ENCODE assay signal across 18 mouse cellular contexts in genomic region chr5:114661029-114661428, GRCm38 (mm10). TPM values are rescaled to one million over a fixed set of nuclear protein-coding genes. Genes with fewer than 3 reads are reported as not detected.
DNase-seq lines count a peak whose midpoint lies in the region; ATAC-seq and TF ChIP-seq lines count a peak whose summit lies in the region.
"Had no signal": no experiment of that assay in that cellular context is flagged by ENCODE, and none has a peak within 500 bp of the region (broad histone marks: within the 10 kb centered on the region; RNA-seq: fewer than 3 reads in every experiment).

No protein-coding gene starts in this region.

- DNase-seq in A20 (ENCODE audit: low read depth, low spot score) = peak; percentile 57
- DNase-seq in MEL (ENCODE audit: low read depth, low spot score) = peak; percentile 69
- DNase-seq in kidney, postnatal 14 days = no peak
- DNase-seq in layer of hippocampus, adult 2 months (ENCODE audit: low spot score in 2 of 2) = no peak
- DNase-seq in cerebellum, adult 2 months = no peak
- DNase-seq: cerebellum, adult 11 months; cerebellum, postnatal 14 days; embryo, embryonic 11 days; gastrocnemius, postnatal 10 days; heart, adult 2 months; kidney, adult 18-20 months; right cerebral cortex, postnatal 4 days; thymus, postnatal 25 days had no signal

- TF ChIP-seq EP300 in MEL (IDR thresholded peaks at IDR 0.05; ENCODE audit: low read depth in 1 of 2, low read length in 2 of 2) = no peak

- H3K36me3 ChIP-seq in MEL (ENCODE audit: control insufficient read depth in 1 of 2, insufficient read depth in 2 of 2, low read length in 2 of 2) = 0 out of 4 replicates have a peak, but pooled peaks cover 0 to 2% of the 10 kb centered on the region in 2 experiments
- H3K36me3 ChIP-seq: embryonic facial prominence, embryonic 15.5 days; heart, embryonic 15.5 days had no signal

- no peaks in the 10 kb centered on the region; a peak in 1 of 4 replicates for H3K27me3 ChIP-seq in MEL (ENCODE audit: control insufficient read depth in 1 of 2, insufficient read depth in 2 of 2, low read length in 2 of 2)
- peaks cover 4% of the 10 kb centered on the region; the same call in 1 of the 2 replicates for H3K27me3 ChIP-seq in cerebellum, adult 2 months (ENCODE audit: control insufficient read depth, insufficient read depth, low read length)

- ATAC-seq in granulocyte monocyte progenitor cell, adult 5-6 weeks (replicated peaks; ENCODE audit: poor library complexity, severe bottlenecking) = peak; percentile 93
- ATAC-seq in neutrophil, adult 5-6 weeks (ENCODE audit: extremely low read depth, insufficient number of reproducible peaks, low FRiP score, poor library complexity, severe bottlenecking) = 0 out of 2 replicates have a peak, but pooled peaks have one; percentile 24

- peak overlapping the region; percentile 17 for H3K9ac ChIP-seq in MEL (ENCODE audit: control insufficient read depth, low read depth, low read length, poor library complexity, severe bottlenecking)
- H3K9ac ChIP-seq: embryonic facial prominence, embryonic 15.5 days; heart, embryonic 15.5 days had no signal

- no peaks in the 10 kb centered on the region for H3K79me2 ChIP-seq in MEL (ENCODE audit: control insufficient read depth, insufficient read depth, low read length, poor library complexity)

- TF ChIP-seq POLR2A in MEL (IDR thresholded peaks at IDR 0.05; ENCODE audit: control insufficient read depth in 1 of 2, insufficient read depth in 1 of 2, low read depth in 1 of 2, low read length in 2 of 2, poor library complexity in 1 of 2) = no peak
- no peak for TF ChIP-seq POLR2A in cerebellum, adult 2 months (IDR thresholded peaks at IDR 0.05; ENCODE audit: borderline replicate concordance, insufficient read depth, low read length)

- H3K27ac ChIP-seq in MEL (ENCODE audit: control insufficient read depth, low read depth, low read length) = no peak overlapping the region
- no peak overlapping the region for H3K27ac ChIP-seq in layer of hippocampus, adult 2 months
- H3K27ac ChIP-seq in cerebellum, adult 2 months (ENCODE audit: insufficient read depth, low read length) = no peak overlapping the region
- H3K27ac ChIP-seq: embryonic facial prominence, embryonic 15.5 days; heart, adult 2 months; heart, embryonic 15.5 days; kidney, postnatal 0 days had no signal

- TF ChIP-seq RAD21 in MEL (IDR thresholded peaks at IDR 0.05; ENCODE audit: low read depth, low read length) = no peak

- 81% methylated on average over 6 of the region's 6 CpGs for WGBS in cerebellum, adult 2 months

- no peaks in the 10 kb centered on the region for H3K9me3 ChIP-seq in MEL (replicated peaks; ENCODE audit: insufficient read depth, low read length)
- H3K9me3 ChIP-seq: embryonic facial prominence, embryonic 15.5 days; heart, embryonic 15.5 days had no signal

- TF ChIP-seq CTCF in MEL (IDR thresholded peaks at IDR 0.05 in 2 of 3, conservative IDR thresholded peaks at IDR 0.05 in 1 of 3; ENCODE audit: control insufficient read depth in 1 of 3, insufficient read depth in 1 of 3, low read depth in 2 of 3, low read length in 3 of 3, poor library complexity in 1 of 3, severe bottlenecking in 1 of 3) = no peak
- no peak for TF ChIP-seq CTCF in layer of hippocampus, adult 2 months (conservative IDR thresholded peaks at IDR 0.05)
- TF ChIP-seq CTCF in cerebellum, adult 2 months (IDR thresholded peaks at IDR 0.05; ENCODE audit: borderline replicate concordance, insufficient read depth, low read depth, low read length) = no peak

- peak overlapping the region; percentile 7 to 16; a peak in 2 of 4 replicates for H3K4me3 ChIP-seq in MEL (ENCODE audit: control insufficient read depth in 1 of 2, insufficient read depth in 1 of 2, low read depth in 2 of 2, low read length in 2 of 2)
- H3K4me3 ChIP-seq in layer of hippocampus, adult 2 months = no peak overlapping the region
- no peak overlapping the region for H3K4me3 ChIP-seq in cerebellum, adult 2 months (replicated peaks; ENCODE audit: insufficient read depth, low read depth, low read length)
- H3K4me3 ChIP-seq: embryonic facial prominence, embryonic 15.5 days; heart, adult 2 months; heart, embryonic 15.5 days had no signal

- H3K4me1 ChIP-seq in MEL (ENCODE audit: control insufficient read depth in 1 of 2, insufficient read depth in 2 of 2, low read length in 2 of 2) = peaks cover 4 to 6% of the 10 kb centered on the region in 2 experiments; a peak in 2 of 4 replicates
- H3K4me1 ChIP-seq in cerebellum, adult 2 months (ENCODE audit: control insufficient read depth, insufficient read depth, low read length) = no peaks in the 10 kb centered on the region

TF ChIP-seq in MEL, 35 proteins besides CTCF, POLR2A, EP300 and RAD21:
- peak; percentile 95 for TF ChIP-seq ZNF384 (IDR thresholded peaks at IDR 0.05; ENCODE audit: low read depth, low read length)
- TF ChIP-seq NELFE (IDR thresholded peaks at IDR 0.05; ENCODE audit: low read depth, low read length) = no peak
- no peak for TF ChIP-seq NRF1 (IDR thresholded peaks at IDR 0.05; ENCODE audit: insufficient read depth, low read depth, low read length, poor library complexity, severe bottlenecking)
- 0 out of 2 replicates have a peak, but pooled peaks have one; percentile 39 for TF ChIP-seq GABPA (IDR thresholded peaks at IDR 0.05; ENCODE audit: low read depth, low read length)
- TF ChIP-seq MXI1 (IDR thresholded peaks at IDR 0.05; ENCODE audit: low read depth, low read length) = peak; percentile 48; the same call in 1 of the 2 replicates
- peak; percentile 65; the same call in 1 of the 2 replicates for TF ChIP-seq ETS1 (IDR thresholded peaks at IDR 0.05; ENCODE audit: low read depth, low read length)
- TF ChIP-seq HCFC1 (IDR thresholded peaks at IDR 0.05; ENCODE audit: low read depth, low read length) = no peak
- TF ChIP-seq MYC (IDR thresholded peaks at IDR 0.05; ENCODE audit: low read depth, low read length) = 0 out of 2 replicates have a peak, but pooled peaks have one; percentile 36
- peak; percentile 34; the same call in 1 of the 2 replicates for TF ChIP-seq SIN3A (IDR thresholded peaks at IDR 0.05; ENCODE audit: low read length)
- TF ChIP-seq TAL1 (IDR thresholded peaks at IDR 0.05; ENCODE audit: low read length) = no peak
- no peak for TF ChIP-seq MAX (IDR thresholded peaks at IDR 0.05; ENCODE audit: low read length)
TF ChIP-seq in MEL: peak in this region for 6.

RNA-seq across cellular contexts. Expression of gene Trpv4, which starts 2.8 kb away (rescaled TPM):
- not detected in 2 replicates for total RNA-seq in MEL (2012; rRNA removed)
- under 1 TPM in 1 of 2 experiments, not detected in 1; 0.29 TPM for polyA plus RNA-seq in MEL (2012; ENCODE audit: insufficient read depth in 1 of 2, insufficient read length in 2 of 2, low read depth in 1 of 2, low replicate concordance in 2 of 2, missing spikeins in 1 of 2)
- total RNA-seq in granulocyte monocyte progenitor cell, adult 5-6 weeks (2014; fragmentation: Nextera tagmentation) = 0.43 and 4.2 TPM in 2 replicates
- total RNA-seq in granulocyte monocyte progenitor cell, adult 5-6 weeks (2017) = 0.26 and 0.82 TPM in 2 replicates
- total RNA-seq in neutrophil, adult 5-6 weeks (2017) = 0.12 and 0.25 TPM in 2 replicates
- 1 to 10 TPM; 2.0 to 2.3 TPM for total RNA-seq in layer of hippocampus, adult 2 months (2021)
- polyA plus RNA-seq in cerebellum, adult 2 months (2012; rRNA removed) = 3.0 and 5.5 TPM in 2 replicates

RNA-seq across cellular contexts. Expression of gene Gltp, which starts 29.8 kb away (rescaled TPM):
- 18.3 and 18.8 TPM in 2 replicates for total RNA-seq in MEL (2012; rRNA removed)
- polyA plus RNA-seq in MEL (2012; ENCODE audit: insufficient read depth in 1 of 2, insufficient read length in 2 of 2, low read depth in 1 of 2, low replicate concordance in 2 of 2, missing spikeins in 1 of 2) = 100 to 1,000 TPM in 1 of 2 experiments, 10 to 100 TPM in 1; 67.2 to 211 TPM
- 85.6 and 87.2 TPM in 2 replicates for total RNA-seq in granulocyte monocyte progenitor cell, adult 5-6 weeks (2014; fragmentation: Nextera tagmentation)
- 21.8 and 30.8 TPM in 2 replicates for total RNA-seq in granulocyte monocyte progenitor cell, adult 5-6 weeks (2017)
- total RNA-seq in neutrophil, adult 5-6 weeks (2017) = 43.3 and 46.4 TPM in 2 replicates
- total RNA-seq in layer of hippocampus, adult 2 months (2021) = 10 to 100 TPM; 23.6 to 27.3 TPM
- 79.3 and 87.5 TPM in 2 replicates for polyA plus RNA-seq in cerebellum, adult 2 months (2012; rRNA removed)

RNA-seq across cellular contexts. Expression of gene Tchp, which starts 46.5 kb away (rescaled TPM):
- 10.4 and 13.6 TPM in 2 replicates for total RNA-seq in MEL (2012; rRNA removed)
- polyA plus RNA-seq in MEL (2012; ENCODE audit: insufficient read depth in 1 of 2, insufficient read length in 2 of 2, low read depth in 1 of 2, low replicate concordance in 2 of 2, missing spikeins in 1 of 2) = 10 to 100 TPM in 1 of 2 experiments, not detected in 1; 21.1 TPM
- total RNA-seq in granulocyte monocyte progenitor cell, adult 5-6 weeks (2014; fragmentation: Nextera tagmentation) = 6.0 and 25.2 TPM in 2 replicates
- total RNA-seq in granulocyte monocyte progenitor cell, adult 5-6 weeks (2017) = 9.8 and 12.6 TPM in 2 replicates
- total RNA-seq in neutrophil, adult 5-6 weeks (2017) = 17.9 and 20.9 TPM in 2 replicates
- total RNA-seq in layer of hippocampus, adult 2 months (2021) = 10 to 100 TPM; 12.7 to 19.3 TPM
- 33.9 and 35.5 TPM in 2 replicates for polyA plus RNA-seq in cerebellum, adult 2 months (2012; rRNA removed)

Comparison
In these comparisons a context has a peak if more than half of its experiments do, and no peak if none do; other contexts are left out.
1. DNase-seq: peak in A20 (single experiment) and MEL (single experiment); none in kidney, postnatal 14 days (single experiment), layer of hippocampus, adult 2 months (0 of 2) and cerebellum, adult 2 months (0 of 2).
2. H3K4me3 ChIP-seq: peak in MEL (2 of 2); none in layer of hippocampus, adult 2 months (single experiment) and cerebellum, adult 2 months (single experiment).